Mouse (Mus musculus): ENCODE measurements around the gene Gskip.

Gene Gskip

DNA sequence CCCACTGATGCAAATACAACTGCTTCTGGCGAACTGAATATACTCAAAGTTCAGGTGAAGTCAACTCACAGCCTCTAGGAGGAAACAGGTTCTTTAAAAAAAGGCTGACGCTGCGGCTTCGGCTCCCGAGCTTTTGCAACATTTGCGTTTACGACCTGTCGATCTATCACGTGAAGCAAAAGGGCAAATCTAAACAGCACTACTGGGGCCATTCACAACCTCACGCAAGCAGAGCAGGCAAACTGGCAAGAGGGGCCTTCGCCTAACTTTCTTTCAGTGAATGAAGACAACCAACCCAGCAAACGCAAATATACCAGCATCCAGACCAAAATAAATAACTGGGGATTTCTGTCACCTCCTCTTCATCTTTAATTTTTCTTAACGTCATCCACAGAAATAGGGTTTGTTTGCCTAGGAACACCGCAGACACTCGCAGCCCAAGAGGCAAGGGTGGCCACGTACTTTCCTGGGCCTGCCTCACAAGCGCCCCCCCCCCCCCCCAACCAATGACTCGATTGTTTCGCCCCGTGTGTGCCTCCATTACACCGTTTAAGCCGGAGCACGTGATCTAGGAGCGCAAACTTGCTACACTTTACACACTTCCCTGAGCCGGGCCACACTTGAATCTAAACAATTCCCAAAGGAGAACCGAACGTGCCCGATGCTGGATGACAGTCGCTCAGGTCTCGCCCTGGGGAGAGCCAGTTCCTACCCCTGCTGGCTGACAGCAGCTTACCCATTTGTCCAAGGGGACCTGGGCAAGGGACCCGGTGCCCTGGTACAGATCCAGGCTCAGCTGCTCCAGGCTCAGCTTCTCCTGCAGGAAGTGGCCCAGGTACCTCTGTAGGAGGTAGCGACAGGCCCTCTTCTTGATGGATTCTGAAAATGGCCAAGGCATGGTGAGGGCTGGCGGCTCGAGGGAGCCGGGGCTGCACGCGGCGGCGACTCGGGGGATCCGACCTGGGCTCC lies at the start of gene Gskip:
Gskip (plus strand) TSS at position 897 of the 969 bp plus-strand sequence.
- DNase-seq = peak; percentile 60 to 64

DNA sequence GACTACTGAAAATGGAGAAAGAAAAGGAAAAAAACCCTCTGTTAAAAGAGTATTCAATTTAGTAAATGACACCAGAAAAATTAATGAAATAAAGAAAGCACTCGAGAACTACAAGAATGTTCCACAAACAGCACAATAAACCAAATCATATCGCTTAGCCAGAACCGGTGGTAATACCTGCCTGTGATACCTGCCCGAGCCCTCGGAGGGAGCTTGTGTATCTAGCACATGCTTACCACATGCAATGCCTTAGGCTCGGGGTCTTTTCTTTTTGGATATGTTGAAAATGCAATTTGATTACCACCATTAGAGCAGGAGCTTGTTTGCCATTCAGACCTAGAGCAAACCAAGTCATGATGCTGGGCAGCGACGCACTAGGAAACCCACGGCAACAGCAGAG lies 48.1 kb upstream of the Gskip start:
- peak; percentile 42 to 43 for DNase-seq

GRCm38 (mm10) chr12:105637554-105637953 lies 47.1 kb upstream of the Gskip start:
- DNase-seq = peak in 1 of 2 experiments; percentile 19

DNA sequence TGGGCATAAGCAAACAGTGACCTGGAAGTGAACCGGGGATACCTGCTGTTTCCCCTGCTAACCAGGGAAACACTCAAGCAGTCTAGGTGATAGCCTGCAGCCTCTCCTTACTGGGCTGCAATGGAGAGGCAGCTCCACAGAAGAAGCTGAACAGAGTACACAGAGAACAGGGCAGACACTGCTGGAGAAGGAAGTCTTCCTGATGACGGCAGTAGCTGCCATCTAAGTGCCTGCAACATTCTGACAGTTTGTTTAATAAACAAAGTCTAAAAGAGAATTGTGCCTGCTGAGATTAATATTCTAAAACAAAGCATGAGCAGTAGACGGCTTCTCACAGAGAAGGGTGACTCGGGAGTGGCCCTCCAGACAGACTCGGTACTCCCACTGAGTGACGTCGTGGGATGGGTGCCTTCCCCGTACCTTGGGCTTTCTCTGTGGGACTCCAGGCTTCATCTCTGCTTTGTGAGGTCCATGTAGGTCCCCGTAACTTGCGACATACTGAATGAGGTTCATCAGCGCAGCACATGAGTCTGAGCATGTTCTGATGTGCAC lies 41.8 kb upstream of the Gskip start:
- no peak for DNase-seq

- DNase-seq = no peak
These were observed 28.8 kb upstream of the Gskip start for GRCm38 (mm10) chr12:105655850-105656249.

DNA sequence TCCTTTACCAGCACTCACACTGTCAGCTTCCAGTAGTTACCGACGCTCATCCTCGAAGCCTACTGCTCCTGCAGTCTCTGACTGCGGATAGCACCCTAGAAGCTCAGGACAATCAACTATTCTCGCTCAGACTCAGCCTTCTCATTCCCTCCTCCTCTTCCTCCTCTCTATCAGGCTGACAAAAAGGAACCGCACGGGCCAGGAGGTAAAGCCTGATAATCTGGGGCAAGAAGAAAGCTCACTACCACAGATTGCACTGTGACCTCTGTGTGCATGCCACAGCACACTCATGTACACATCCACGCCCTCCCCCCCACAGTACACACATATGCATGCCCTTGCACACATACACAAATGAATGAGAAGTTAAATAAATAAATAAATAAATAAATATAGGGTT lies 8.4 kb upstream of the Gskip start:
- no peak for DNase-seq

- no peak for DNase-seq
These were observed 6.4 kb upstream of the Gskip start for GRCm38 (mm10) chr12:105678211-105678610.

DNA sequence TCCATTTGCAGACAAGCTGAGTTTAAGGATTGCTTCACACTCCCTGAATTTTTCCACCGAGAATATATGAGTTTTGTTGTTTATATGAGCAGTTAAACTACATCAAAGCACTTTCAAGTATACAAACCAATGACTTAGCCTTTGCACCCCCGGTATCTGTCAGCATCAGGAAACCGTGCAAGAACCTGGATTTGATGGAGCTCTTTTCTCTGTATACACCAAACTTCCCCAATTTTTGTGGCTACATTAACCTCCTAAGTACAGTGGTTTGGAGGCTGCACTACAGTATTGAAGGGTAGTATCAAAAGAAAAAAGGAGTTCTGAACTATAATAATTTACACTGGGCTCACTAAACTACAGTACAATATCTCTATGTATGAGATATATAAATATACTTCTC lies 5.9 kb upstream of the Gskip start:
- no peak for DNase-seq

DNA sequence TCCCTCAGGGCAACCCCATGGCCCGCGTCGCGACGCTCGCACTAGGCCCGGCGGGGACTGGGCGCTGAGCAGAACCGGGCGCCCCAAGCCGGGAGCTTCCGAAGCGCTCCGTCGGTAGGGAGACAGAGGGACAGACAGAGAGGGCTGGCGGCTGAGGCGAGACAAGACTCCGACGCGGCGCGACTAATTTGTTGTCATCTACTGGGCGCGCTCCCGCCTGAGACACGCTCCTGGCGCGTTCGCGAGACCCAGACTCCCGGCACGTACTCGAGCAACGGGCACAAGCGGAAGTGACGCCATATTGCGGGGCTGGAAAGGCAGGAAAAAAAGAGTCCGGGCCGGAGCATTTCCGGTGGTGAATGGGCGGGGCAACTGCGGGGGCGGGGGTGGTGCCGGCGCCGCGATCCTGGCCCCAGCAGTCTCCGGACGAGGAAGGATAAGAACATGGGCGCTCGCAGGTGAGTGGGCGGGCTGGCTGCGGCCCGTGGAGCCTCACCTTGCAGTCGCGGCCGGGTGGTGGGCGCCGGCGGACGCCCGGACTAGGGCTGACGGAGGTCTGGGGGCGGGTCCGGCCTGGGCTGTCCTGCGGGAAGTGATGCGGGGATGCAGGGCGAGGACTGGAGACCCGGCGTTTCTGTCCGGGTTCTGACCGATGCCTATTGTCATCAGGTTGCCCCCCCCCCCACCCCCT lies 517 bp downstream of the Gskip start, which contains the start of gene Atg2b:
Atg2b (minus strand) TSS at position 211 of the 691 bp plus-strand sequence.
- DNase-seq = peak; percentile 99

DNA sequence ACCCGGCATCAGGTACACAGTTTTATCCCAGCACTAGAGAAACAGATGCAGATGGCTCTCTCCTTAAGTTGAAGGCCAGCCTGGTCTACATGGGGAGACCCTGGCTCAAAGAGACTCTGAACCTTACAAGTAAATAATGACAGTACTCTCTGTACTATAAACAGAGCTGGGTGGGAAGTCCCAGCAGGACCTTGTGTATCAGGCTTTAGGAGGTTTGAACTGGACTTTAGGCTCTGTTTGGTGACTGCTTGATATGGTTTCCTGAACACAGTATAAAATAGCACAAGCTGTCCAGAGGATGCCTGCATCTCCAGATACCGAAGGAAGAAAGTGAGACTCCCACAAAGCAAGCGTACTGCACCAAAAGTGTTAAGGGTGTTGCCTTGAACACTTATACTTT lies 2.2 kb downstream of the Gskip start:
- DNase-seq = no peak

GRCm38 (mm10) chr12:105687416-105687815 lies 2.8 kb downstream of the Gskip start:
- no peak for DNase-seq

DNA sequence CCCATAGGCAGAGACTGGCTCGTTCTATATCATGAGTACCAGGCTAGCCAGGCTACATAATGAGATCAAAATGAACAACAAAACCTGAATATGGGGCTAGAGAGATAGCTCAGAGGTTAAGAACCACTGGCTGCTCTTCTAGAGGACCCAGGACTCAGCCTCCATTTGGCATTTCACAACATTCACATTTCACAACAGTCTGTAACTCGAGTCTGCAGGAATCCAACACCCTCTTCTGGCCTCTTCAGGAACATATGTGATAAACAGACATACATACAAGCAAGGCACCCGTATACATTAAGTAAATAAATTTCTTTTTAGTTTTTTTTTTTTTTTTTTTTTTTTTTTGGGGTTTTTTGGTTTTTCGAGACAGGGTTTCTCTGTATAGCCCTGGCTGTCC lies 3.9 kb downstream of the Gskip start:
- DNase-seq = no peak

DNA sequence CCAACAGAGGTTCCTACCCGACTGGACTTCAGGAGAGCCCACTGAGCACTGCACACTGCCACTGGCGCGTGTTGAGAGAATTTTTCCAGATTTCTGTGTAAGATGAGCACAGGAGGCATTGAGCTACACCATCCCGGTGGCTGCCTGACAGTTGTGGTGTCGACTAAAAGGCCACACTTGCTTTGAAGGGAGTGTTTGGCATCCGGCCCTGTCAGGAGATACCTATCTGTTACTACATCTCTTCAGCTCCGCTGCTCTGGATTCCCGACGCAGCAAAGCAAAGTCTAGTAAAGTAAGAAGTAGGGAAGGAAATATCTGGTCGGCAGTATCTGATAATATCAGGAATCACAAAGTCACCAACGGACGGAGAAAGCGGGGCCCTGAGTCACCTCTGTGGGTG lies 4.8 kb downstream of the Gskip start:
- no peak for DNase-seq

- DNase-seq = peak; percentile 33 to 69
These were observed 9.4 kb downstream of the Gskip start for GRCm38 (mm10) chr12:105694021-105694420.

DNA sequence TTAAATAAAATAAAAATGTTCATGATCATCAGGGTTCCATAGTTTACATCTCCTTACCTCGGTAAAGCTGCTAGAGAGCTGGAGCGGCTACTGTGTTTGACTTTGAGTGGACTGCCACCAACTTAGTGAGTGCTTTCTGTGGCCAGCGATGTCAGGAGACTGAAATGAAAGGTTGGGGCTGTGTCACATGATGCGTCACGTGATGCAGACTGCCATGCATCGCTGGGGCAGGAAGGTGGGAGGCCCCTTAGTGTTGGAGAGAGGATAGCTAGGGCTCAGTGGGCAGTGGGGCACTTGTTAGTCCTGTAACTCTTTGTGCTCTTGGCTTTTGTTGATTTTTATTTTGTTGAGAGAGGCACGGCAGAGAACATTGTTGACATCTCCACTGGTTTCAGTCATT lies 11.2 kb downstream of the Gskip start:
- no peak for DNase-seq

- DNase-seq = peak; percentile 40 to 50
These were observed 12.6 kb downstream of the Gskip start for GRCm38 (mm10) chr12:105697104-105697780.

DNA sequence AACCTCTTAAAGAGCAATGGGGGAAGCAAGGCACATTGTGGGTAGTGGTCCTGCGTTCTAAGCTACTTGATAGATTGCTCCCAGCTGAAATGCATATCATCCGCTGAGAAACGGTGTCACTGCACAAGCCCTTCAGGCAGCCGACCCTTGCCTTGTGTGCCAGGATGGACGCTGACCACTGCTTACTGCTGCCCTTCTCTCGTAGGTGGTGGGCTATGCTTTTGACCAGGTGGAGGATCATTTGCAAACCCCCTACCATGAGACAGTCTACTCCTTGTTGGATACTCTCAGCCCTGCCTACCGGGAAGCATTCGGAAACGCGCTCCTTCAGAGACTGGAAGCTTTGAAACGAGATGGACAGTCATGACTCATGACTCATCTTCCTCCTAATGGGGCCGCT lies 15.8 kb downstream of the Gskip start:
- no peak for DNase-seq

DNA sequence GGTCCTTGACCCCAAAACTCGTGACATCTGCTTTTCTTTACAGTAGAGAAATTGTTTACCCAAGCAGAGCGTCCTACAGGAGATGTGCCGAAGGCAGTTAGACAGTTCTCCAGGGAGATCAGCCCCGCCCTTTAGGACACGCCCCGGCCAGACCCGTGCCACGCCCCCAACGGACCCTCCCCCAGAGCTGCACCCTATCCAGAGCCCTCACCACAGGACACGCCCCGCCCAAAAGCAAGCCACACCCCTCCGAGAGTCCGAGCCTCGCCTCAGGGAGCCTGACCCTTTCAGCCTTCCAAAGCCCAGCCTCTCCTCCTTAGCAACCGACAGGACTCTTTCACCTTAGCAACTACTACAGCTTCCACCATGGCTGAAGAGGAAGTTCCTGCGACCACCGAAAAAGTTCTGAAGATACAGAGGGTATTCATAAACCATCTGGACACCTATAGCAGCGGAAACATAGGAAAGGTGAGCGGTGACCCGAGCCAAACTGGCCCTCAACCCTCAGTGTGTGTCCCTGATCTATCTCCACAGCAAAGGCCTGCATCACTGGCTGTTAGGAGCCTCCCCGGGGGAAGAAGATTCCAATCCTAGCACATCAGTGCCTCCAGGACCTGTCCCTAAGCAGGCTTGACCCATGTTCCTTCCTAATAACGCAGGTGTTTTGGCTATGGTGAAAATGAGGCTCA lies 21.3 kb downstream of the Gskip start, which contains the start of gene Ak7:
Ak7 (plus strand) TSS at position 178 of the 689 bp plus-strand sequence.
- DNase-seq = peak; percentile 21 to 52

DNA sequence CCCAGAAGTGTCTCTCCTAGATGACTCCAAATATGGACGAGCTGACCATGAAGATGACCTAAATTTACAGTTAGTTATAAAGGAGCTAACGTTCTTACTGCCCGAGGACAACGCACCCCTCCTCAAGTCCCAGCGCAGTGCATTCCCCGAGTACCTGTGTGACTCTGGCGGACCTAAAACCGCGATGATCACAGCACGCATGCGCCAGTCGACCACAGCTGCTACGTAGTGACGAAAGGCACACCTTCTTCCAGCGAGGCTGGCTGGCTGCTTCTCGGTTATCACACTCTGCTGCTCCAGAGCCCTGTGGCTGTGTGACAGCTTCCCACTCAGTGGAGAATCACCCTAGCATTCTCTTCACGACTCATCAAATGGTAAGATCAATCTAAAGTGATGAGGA lies 34.0 kb downstream of the Gskip start:
- DNase-seq = peak; percentile 60 to 70

DNA sequence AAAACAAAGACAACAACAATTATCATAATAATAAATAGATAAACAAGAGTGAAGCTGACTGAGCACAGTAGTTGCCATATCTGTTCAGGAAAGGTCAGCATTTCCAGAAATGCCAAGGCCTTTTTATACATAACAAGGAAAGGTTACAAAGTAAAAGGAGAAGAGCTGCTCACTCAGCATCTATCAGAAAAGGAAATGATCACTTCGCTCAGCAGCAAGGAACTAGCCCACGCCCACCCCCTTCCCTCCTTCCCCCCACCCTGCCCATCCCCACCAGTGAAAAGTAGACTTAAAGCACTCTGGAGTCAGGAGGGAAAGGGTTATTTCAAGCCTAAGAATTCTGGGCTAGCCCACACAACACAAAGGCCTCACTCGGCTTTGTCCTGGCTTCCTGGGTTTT lies 35.6 kb downstream of the Gskip start:
- no peak for DNase-seq

DNA sequence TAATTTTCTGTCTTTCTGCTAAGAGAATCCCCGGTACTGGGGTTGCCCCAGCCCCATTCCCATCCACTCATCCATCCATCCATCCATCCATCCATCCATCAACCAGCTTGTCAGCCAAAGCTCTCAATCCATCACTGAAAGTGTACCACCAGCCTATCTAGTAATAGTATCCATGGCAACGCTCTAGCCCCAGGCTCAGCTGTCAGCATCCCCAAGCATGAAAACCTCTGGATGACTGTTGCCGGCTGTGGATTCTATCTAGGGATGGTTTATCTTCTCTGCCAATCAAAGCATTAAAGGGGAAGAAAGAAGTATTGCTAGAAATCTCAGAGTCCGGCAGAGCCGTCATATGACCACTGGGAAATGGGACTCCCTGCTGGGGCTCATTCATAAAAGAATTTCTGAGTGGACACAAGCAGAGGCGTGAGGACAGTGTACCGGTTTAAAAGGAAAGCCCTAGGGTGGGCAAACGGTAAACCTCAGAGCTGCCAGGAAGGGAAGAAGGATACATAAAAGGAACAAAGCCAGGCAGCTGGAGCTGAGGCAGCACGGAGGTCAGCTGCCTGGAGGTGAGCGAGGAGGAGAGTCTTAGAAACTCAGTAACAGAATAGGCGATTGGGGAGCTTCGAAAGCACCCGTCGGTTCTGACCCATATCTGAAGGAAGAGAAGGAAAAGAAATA lies 37.0 kb downstream of the Gskip start:
- DNase-seq = no peak

- peak; percentile 46 to 80 for DNase-seq
These were observed 38.0 kb downstream of the Gskip start for GRCm38 (mm10) chr12:105722657-105723056.
